Mouse (Mus musculus) hindbrain, embryonic 14.5 days (tissue): Measurements from ENCODE around the gene Fbxo42. TPM values are rescaled to one million over a fixed set of nuclear protein-coding genes. Genes with fewer than 3 reads are reported as not detected.

Experiments used
- ATAC-seq: fragments of 200-750 bp; cut with Nextera tagmentation; 2 replicates; pipeline ENCODE4 v1.8.0; 2017; ENCODE audit warnings: moderate number of reproducible peaks, mild to moderate bottlenecking, moderate TSS enrichment, moderate library complexity; ENCODE audit not compliant: low FRiP score
- DNase-seq: peaks from one replicate; pipeline ENCODE4 v3.0.0-alpha.2; 2015; ENCODE audit warnings: low spot score
- H3K27ac ChIP-seq: fragments of 300-500 bp; sonication (generic); 2 replicates; pipeline ENCODE4 v1.5.1; 2014; ENCODE audit warnings: mild to moderate bottlenecking, moderate library complexity
- H3K27me3 ChIP-seq: fragments of 300-500 bp; sonication (generic); 2 replicates; pipeline ENCODE4 v1.6.1; 2014; ENCODE audit warnings: mild to moderate bottlenecking, low read length, mixed read lengths; ENCODE audit not compliant: control insufficient read depth, insufficient read depth
- H3K36me3 ChIP-seq: fragments of 300-500 bp; sonication (generic); replicated peaks from 2 replicates; pipeline ENCODE4 v1.6.1; 2014; ENCODE audit not compliant: control insufficient read depth, insufficient read depth
- H3K4me1 ChIP-seq: fragments of 300-500 bp; sonication (generic); replicated peaks from 2 replicates; pipeline ENCODE4 v1.6.1; 2014; ENCODE audit warnings: antibody characterized with exemption, low read length, mixed read lengths; ENCODE audit not compliant: control insufficient read depth, insufficient read depth
- H3K4me2 ChIP-seq: fragments of 300-500 bp; sonication (generic); replicated peaks from 2 replicates; pipeline ENCODE4 v1.6.1; 2014; ENCODE audit warnings: mild to moderate bottlenecking, moderate library complexity
- H3K4me3 ChIP-seq: fragments of 300-500 bp; sonication (generic); replicated peaks from 2 replicates; pipeline ENCODE4 v1.5.1; 2014; ENCODE audit warnings: mild to moderate bottlenecking, low read length
- H3K9ac ChIP-seq: fragments of 300-500 bp; sonication (generic); 2 replicates; pipeline ENCODE4 v1.6.1; 2014
- H3K9me3 ChIP-seq: fragments of 300-500 bp; sonication (generic); 2 replicates; pipeline ENCODE4 v1.6.1; 2016; ENCODE audit warnings: low read length; ENCODE audit not compliant: control insufficient read depth
- WGBS: fragments of 180-500 bp; shearing (Covaris S2); extraction: QIAGEN DNeasy Blood & Tissue Kit; methylation state at CpG from one replicate; pipeline ENCODE4 v1.1.7; 2014; 5-methylcytosine and 5-hydroxymethylcytosine counted together
- polyA plus RNA-seq: library from polyadenylated mRNA; unstranded; fragments of >200 nt; fragmentation: Nextera tagmentation; extraction: Ambion mirVana; gene quantifications from 2 replicates; pipeline ENCODE4 v1.2.1, GENCODE M21; 2014

Fbxo42 gene
- polyA plus RNA-seq, 1 experiment from 2014 or later: 27.6 TPM

DNA sequence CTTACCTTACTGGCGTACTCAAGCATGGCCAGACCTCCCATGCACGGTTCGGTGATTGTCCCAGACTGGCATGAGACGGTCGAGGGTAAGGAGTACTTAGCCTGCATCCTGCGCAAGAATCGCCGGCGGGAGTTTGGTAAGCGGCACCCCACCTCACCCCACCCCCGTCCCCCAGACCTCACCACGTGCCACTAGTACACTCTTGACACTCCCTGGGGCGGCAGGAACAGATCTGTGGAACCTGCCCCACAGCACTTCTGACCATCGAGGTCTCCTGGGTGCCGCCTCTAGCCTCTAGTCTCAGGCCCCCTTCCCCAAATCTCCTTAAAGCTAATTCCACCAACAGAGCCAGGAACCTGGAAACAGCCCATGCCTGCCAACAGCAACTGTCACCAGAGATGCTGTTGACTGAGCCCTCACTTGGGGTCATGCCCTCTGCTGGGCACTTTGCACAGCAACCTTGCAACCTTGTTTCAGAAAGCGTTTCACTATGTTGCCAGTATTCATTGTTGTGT is 66.7 kb downstream of the Fbxo42 start:
- ATAC-seq: peak; percentile 49
- no peaks in the 10 kb centered on the region for H3K27me3 ChIP-seq
- 2% methylated on average over 16 of the region's 16 CpGs for WGBS
- H3K4me3 ChIP-seq: peak overlapping the region; percentile 51
- DNase-seq: no peak
- H3K27ac ChIP-seq: no peak overlapping the region
- H3K4me2 ChIP-seq: peak overlapping the region; percentile 88
- H3K9ac ChIP-seq: peak overlapping the region; percentile 60
- peaks cover 14% of the 10 kb centered on the region for H3K4me1 ChIP-seq
- no peaks in the 10 kb centered on the region for H3K36me3 ChIP-seq
- no peaks in the 10 kb centered on the region for H3K9me3 ChIP-seq

DNA sequence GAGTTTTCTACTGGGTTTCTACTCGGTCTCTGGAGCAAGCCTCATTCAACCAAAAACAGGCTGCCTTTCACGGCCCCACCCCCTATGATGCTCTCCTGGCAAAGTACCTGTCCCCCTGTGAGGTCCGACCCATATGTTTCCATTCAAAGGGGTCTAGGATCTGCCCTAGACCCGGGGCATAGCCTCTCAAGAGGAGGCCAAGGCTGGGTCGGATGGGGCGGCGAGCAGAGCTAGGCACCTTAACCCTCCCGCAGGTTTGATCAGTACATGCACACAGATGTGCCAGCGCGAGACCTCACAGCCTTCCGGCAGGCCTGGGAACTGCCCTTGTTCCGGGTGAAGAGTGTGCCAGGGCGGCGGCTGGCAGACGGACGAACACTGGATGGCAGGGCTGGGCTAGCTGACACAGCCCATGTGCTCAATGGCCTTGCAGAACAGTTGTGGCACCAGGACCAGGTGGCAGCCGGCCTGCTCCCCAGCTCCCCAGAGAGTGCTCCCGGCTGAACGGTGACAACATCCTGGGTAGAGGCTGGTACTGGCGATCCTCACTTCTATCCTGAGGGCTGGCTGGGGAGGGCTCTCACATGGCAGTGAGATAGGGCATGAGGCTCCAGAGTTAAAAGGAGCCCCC is 72.0 kb downstream of the Fbxo42 start:
- DNase-seq (no peak), ATAC-seq (no peak)
- no peaks in the 10 kb centered on the region for H3K9me3 ChIP-seq
- no peak overlapping the region for H3K27ac ChIP-seq
- 79% methylated on average over 20 of the region's 20 CpGs for WGBS
- H3K4me3 ChIP-seq: no peak overlapping the region
- H3K4me2 ChIP-seq: no peak overlapping the region
- no peaks in the 10 kb centered on the region for H3K27me3 ChIP-seq
- H3K9ac ChIP-seq: no peak overlapping the region
- peaks cover 2% of the 10 kb centered on the region; the same call in 1 of the 2 replicates for H3K4me1 ChIP-seq
- no peaks in the 10 kb centered on the region; the same call in 1 of the 2 replicates for H3K36me3 ChIP-seq

DNA sequence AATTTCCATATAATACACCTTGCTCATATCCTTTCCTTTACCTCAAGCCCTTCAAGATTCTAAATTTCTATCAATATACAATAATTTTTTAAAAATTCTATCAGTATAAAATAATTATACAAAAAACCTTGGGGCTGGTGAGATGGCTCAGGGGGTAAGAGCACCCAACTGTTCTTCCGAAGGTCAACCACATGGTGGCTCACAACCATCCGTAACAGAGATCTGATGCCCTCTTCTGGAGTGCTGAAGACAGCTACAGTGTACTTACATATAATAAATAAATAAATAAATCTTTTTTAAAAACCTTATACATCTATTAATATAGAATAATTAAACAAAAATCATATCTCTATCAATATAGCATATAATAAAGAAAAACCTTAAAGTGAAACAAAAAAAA is 74.1 kb downstream of the Fbxo42 start:
- Histone ChIP-seq H3K4me2 (no peak overlapping the region), H3K27me3 (no peaks in the 10 kb centered on the region), H3K9me3 (no peaks in the 10 kb centered on the region), H3K4me3 (no peak overlapping the region), H3K36me3 (no peaks in the 10 kb centered on the region; the same call in 1 of the 2 replicates), H3K27ac (no peak overlapping the region), H3K9ac (no peak overlapping the region), H3K4me1 (no peaks in the 10 kb centered on the region)
- WGBS: 80% methylated on average over 2 of the region's 2 CpGs
- no peak for ATAC-seq
- DNase-seq: no peak

DNA sequence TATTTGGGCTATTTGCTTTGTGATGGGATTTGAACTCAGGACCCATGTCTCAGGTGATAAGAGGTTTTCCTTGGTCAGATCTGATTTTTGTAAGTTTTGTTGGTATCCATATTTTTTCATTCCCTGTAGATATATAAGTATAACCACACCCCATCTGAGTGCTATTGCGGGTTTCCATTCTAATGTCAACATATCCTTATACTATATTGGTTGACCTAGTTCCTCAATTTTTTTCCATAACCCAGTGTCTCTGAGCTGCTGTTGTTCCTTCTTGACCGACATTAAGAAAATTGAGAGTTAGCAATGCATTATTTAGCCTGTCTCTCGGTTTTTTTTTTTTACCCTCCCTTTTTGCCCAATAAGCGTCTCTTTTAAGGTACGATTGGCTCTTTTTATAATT is 75.0 kb downstream of the Fbxo42 start:
- no peak overlapping the region for H3K4me2 ChIP-seq

DNA sequence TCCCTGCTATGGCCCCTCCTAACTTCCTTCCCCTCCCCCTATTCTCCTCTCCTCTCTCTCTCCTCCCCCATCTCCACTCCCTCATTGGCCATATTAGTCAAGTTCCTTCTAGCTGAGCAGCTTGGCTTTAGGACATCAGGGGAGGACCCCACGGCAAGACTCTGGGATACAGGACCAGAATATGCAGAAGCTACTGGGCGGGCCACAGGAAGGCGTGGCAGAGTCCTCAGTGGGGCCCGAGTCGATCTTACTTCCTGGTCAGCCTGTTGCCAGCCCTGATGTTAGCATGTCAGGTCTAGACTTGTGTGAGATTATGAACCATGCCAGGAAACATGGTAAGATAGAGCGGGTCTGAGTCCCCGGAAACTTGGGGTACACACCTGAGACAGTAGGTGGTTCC is 81.0 kb downstream of the Fbxo42 start:
- H3K4me3 ChIP-seq: no peak overlapping the region
- H3K9ac ChIP-seq: no peak overlapping the region
- H3K9me3 ChIP-seq: no peaks in the 10 kb centered on the region
- ATAC-seq: no peak
- no peak for DNase-seq
- H3K4me2 ChIP-seq: no peak overlapping the region
- no peaks in the 10 kb centered on the region for H3K36me3 ChIP-seq
- H3K4me1 ChIP-seq: no peaks in the 10 kb centered on the region
- no peak overlapping the region for H3K27ac ChIP-seq
- H3K27me3 ChIP-seq: no peaks in the 10 kb centered on the region
- 89% methylated on average over 7 of the region's 7 CpGs for WGBS

More for the DNA sequence above, 75.0 kb downstream of the Fbxo42 start:
- whole genome bisulfite sequencing: 88% methylated on average over 5 of the region's 5 CpGs
- Histone ChIP-seq H3K4me3 (no peak overlapping the region), H3K4me1 (no peaks in the 10 kb centered on the region), H3K27me3 (no peaks in the 10 kb centered on the region), H3K36me3 (no peaks in the 10 kb centered on the region; the same call in 1 of the 2 replicates), H3K9me3 (no peaks in the 10 kb centered on the region), H3K9ac (no peak overlapping the region), H3K27ac (no peak overlapping the region)
- no peak for DNase-seq
- no peak for ATAC-seq

DNA sequence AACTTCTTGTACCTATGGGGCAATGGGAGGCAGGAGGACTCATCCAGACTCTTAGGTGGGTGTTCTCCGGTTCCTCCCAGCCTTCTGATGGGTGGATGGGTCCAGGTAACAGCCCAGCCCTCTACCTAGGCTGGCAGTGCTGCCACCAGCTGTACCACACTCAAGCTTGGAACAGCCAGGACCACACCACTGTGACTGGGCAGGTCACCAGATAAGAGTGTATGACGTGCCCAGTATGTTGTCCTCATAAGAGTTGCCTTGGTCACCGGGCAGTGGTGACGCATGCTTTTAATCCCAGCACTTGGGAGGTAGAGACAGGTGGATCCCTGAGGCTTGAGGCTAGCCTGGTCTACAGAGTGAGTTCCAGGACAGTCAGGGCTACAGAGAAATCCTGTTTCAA is 85.5 kb downstream of the Fbxo42 start:
- no peaks in the 10 kb centered on the region for H3K36me3 ChIP-seq
- H3K9me3 ChIP-seq: no peaks in the 10 kb centered on the region
- no peak overlapping the region for H3K27ac ChIP-seq
- DNase-seq: no peak
- no peak overlapping the region for H3K4me3 ChIP-seq
- H3K4me1 ChIP-seq: no peaks in the 10 kb centered on the region
- WGBS: 92% methylated on average over 4 of the region's 4 CpGs
- H3K9ac ChIP-seq: no peak overlapping the region
- no peak overlapping the region for H3K4me2 ChIP-seq
- peaks cover 12% of the 10 kb centered on the region for H3K27me3 ChIP-seq
- ATAC-seq: no peak

DNA sequence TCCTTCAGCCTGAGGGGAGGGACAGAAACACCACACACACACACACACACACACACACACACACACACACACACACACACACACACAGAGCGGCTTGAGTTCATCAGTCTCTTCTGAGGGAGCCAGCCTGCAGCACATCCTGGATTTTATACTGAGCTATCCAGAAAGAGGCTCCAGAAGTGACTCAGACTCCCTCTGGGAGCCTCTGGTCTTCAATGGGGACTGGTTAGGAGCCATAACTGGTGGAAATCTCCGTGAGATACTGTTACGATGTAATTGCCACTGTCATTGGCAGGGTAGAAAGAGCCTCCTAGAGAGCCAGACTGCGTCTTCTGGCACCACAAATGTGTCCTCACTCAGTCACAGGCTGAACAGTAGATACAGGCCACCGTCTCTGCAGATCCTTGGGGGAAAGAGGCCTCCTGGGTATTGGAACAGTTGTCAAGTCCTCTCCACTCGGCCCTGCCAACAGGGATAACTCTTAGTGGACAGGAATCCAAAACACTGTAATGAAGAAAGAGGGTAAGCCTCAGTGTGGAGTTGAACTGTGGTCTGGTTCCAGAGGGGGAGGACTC is 87.9 kb downstream of the Fbxo42 start:
- no peak overlapping the region for H3K4me3 ChIP-seq
- H3K9me3 ChIP-seq: no peaks in the 10 kb centered on the region
- peaks cover 33% of the 10 kb centered on the region for H3K27me3 ChIP-seq
- DNase-seq (no peak), ATAC-seq (no peak)
- no peaks in the 10 kb centered on the region for H3K36me3 ChIP-seq
- no peak overlapping the region for H3K4me2 ChIP-seq
- no peak overlapping the region for H3K9ac ChIP-seq
- WGBS: 78% methylated on average over 6 of the region's 6 CpGs
- no peak overlapping the region for H3K27ac ChIP-seq
- peaks cover 14% of the 10 kb centered on the region for H3K4me1 ChIP-seq

DNA sequence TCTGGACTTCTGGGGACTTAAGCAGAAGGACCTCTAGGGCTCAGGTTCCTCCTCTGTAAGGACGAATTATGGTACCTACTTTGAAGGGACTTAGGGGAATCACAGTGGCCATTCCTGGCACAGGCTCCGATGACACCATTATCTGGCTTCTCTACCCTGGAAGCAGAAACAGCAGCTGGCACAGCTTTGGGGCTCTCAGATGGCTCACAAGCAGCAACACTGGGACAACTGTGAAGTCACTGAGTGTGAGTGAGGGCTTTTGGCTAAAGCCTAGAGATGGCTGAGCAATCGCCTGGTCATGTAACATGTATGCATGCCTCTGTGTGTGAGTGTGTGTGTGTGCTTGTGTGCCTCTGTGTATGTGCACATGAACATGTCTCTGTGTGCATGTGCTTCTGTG is 89.1 kb downstream of the Fbxo42 start:
- Histone ChIP-seq H3K4me3 (no peak overlapping the region), H3K27me3 (peaks cover 46% of the 10 kb centered on the region), H3K36me3 (no peaks in the 10 kb centered on the region), H3K4me1 (peaks cover 14% of the 10 kb centered on the region), H3K4me2 (no peak overlapping the region), H3K27ac (no peak overlapping the region), H3K9ac (no peak overlapping the region), H3K9me3 (no peaks in the 10 kb centered on the region)
- ATAC-seq (no peak), DNase-seq (no peak)
- 78% methylated on average over 3 of the region's 3 CpGs for WGBS

DNA sequence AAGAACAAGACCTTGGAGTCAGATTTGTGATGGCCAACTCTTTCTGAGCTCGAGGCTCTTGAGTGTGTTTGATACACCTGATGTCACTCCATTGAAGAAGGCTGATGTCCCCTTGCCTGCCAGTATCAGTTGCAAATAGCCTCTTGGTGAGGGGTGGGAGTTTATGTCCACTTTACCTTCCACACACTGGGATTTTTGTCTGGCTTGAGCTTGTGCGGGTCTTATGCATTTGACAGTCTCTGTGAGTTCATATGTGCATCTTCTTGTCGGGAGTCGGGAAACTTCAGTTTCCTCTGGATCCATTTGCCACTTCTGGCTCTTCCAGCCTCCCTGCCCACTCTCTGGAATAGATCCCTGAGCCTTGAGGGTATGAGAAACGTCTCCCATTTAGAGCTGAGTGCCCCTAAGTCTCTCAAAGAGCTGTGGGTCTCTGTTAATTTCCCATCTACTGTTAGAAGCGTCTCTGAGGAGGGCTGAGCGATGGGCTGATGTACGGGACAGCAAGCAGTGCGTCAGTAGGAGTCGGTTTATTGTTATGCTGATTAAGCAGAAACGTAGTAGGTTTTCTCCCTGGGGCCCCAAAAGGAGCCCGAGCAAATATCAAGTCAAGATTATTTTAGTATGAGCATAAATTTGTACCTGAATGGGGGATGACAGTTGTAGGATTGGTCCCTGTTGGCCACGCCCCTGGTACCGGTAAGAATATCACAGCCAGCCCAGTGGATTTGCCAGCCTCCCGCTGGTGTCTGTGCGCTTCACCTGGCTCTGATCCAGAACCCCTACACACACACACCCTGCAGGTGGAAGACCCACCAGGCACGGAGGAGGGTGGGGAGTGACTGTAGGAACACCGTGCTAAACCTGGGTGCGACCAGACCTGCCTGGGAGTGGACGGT is 91.0 kb downstream of the Fbxo42 start:
- Histone ChIP-seq H3K9me3 (no peaks in the 10 kb centered on the region), H3K9ac (peak overlapping the region; percentile 41; the same call in 1 of the 2 replicates), H3K4me1 (peaks cover 28% of the 10 kb centered on the region), H3K4me3 (peak overlapping the region; percentile 31), H3K4me2 (peak overlapping the region; percentile 61), H3K27ac (no peak overlapping the region), H3K36me3 (no peaks in the 10 kb centered on the region), H3K27me3 (peaks cover 59% of the 10 kb centered on the region)
- DNase-seq (no peak), ATAC-seq (no peak)
- WGBS: 5% methylated on average over 20 of the region's 20 CpGs
